Mouse (Mus musculus): Measurements from ENCODE around the gene Cecr2. TPM values are rescaled to one million over a fixed set of nuclear protein-coding genes. Genes with fewer than 3 reads are reported as not detected.
A peak's percentile ranks its signal among the peaks of the same experiment; 100 is the strongest.

The Cecr2 gene
- polyA plus RNA-seq, 2 experiments from 2014 or later: 0.06 to 0.70 TPM

DNA sequence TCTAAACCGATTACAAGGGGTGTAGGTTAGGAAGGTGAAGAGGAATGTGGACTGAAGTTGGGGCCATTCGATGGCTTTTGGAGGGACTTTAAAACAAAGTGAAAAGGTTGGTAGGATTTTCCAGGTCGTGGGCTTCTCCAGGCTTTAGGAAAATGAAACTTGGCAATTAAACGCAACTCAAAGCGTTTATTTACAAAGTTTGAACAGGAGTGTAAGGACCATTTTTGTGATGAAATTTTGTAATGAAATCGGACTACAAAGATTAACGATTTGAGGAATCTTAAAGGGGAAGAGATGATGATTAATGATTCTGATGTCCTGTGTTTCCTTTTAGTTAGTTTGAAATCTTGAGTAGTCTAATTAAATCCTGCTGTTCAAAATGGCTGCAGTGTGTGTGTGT lies 1.7 kb downstream of the Cecr2 start:
- no peak for ATAC-seq

DNA sequence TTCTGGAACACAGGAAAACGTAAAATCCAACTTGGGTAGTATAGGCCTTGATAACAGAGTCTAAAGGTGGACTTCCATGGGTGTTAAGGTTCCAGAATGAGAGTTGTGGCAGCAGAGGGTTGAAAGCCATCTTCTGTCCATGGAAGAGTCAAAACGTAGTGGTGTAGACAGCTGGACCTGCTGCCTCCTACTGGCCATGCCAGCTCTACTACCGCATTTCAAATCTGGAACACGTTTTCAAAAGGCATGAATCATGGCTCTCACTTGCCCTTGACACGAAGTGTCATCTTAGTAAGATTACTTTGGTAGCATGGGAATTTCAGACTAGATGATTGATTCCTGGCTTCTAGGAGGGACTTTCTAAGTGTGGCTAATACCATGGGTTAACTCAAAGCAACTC lies 8.0 kb downstream of the Cecr2 start:
- no peak for ATAC-seq

DNA sequence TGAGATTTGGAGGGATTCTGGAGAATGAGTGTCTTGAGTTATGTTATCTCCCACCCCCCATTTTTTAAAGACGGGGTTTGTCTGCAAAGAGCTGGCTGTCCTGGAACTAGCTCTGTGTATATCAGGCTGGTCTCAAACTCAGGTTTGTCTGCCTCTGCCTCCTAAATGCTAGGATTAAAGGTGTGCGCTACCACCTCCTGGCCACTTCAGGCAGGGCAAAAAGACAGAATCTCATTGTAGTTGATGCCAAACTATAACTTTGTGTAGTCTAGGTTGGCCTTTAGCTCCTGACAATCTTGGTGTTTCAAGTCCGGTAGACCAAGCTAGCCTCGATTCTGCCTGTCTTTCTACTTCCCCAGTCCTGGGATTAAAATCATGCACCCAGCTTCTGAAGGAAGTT lies 8.7 kb downstream of the Cecr2 start:
- ATAC-seq: no peak

- ATAC-seq: no peak
Observed at GRCm38 (mm10) chr6:120675979-120676378, 9.8 kb downstream of the Cecr2 start.

DNA sequence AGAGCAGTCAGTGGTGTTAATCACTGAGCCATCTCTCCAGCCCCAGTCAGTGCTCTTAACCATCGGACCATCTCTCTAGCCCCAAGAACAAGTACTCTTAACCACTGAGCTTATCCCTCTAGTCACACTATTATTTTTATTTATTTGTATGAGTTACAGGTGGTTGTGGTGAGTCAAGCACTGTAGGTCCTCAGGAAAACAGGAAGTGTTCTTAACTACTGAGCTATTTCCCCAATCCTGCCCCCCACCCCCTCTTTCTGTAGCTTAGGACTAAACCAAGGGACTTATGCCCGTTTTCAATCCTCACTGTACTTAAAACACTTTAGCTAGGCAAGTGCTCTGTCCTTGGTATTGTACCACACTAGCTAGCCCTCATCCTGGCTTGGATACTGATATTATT lies 17.2 kb downstream of the Cecr2 start:
- no peak for ATAC-seq

- no peak for ATAC-seq
Observed at GRCm38 (mm10) chr6:120684750-120685149, 18.6 kb downstream of the Cecr2 start.

GRCm38 (mm10) chr6:120686872-120687650 lies 20.9 kb downstream of the Cecr2 start:
- no peak for ATAC-seq

DNA sequence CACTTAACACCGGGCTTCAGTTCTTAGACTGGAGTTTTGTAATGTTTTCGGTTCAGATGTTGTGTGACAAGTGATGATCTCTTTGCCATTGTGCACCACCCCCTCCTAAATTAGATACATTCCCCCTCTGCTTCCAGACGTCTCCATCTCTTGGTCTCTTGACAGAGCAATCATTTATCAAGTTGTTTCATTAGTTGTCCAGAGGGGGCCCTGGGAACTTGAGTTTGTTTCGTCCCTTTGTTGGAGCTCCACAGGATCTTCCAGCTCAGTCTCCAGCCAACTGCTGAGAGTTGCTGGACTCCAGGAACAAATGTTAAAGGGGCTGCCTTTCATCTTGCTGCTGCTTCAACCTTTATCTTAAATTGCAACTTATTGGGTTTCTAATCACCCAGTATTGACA lies 34.1 kb downstream of the Cecr2 start:
- ATAC-seq: no peak

DNA sequence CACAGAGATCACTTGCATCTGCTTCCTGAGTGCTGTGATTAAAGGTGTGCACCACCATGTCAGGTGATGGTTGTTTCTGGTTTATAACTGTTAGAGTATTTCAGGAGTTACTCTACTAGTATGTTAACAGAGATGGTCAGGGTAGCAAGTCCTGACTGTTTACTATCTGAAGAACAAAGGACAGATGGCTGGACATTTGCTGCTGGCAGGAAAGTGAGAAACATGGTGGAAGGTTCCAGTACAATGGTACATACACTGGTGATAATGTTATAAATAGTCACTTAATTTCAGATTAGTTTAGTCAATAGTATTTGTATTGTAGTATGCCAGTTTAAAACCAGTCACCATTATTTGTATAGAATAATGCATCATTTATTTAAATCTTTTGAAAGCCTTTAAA lies 38.2 kb downstream of the Cecr2 start:
- ATAC-seq: no peak

- no peak for ATAC-seq
Observed at GRCm38 (mm10) chr6:120708759-120709158, 42.6 kb downstream of the Cecr2 start.

DNA sequence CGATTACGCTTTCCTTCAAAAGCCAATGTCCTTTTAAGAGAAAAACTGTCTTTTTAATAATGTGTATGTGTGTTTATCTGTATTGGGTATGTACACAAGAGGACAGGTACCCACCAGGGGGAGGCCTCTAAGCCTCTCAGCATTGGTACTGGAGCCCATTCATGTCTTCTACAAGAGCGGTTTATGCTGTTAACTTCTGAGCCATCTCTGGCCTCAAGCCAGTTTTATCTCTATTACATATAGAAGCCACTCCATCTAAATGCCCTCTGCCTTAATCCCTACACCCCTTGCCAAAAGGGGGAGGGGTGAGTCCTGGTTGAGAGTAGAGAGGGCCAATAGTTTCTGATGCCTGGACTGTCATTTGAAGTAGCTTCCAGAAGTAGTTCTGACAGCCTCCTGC lies 48.6 kb downstream of the Cecr2 start:
- ATAC-seq: no peak

DNA sequence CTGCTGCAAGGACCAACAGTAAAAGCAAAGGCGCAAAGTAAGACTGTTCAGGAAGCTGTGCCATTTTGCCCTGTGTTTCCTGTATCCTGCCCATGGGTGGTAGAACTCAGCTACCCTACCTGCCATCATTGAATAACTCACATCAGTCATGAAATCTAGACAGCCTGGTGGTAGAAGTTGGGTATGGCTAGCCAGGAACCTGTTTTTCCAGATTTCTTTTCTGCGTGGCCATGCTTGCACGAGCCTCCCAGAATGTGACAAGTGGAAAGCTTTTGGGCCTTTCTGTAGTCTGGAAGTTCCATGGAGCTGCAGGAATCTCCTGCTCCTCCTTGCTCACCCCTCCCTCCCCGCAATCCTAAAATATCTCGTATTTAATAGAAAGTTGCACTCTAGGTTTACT lies 49.1 kb downstream of the Cecr2 start:
- ATAC-seq: no peak

GRCm38 (mm10) chr6:120715851-120716250 lies 49.7 kb downstream of the Cecr2 start:
- no peak for ATAC-seq

- ATAC-seq: no peak
Observed at GRCm38 (mm10) chr6:120716531-120716984, 50.4 kb downstream of the Cecr2 start.

DNA sequence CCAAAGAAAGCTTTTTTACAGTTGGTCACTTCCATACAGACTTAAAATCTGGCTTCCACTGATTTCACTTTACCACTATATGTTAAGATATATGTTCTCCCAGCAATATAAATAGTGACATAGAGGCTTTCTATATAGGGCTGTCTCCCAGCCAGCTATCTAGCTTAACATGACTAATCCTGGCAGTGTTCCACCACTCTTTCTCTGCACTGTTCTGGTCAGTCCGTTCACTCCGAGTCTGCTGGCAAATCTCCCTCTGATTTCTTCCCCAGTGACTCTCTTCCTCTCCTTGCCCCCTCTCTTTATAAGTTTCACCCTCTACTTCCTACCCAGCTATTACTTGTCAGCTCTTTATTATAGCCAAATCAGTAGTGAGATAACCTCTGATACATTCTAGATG lies 59.8 kb downstream of the Cecr2 start:
- no peak for ATAC-seq

DNA sequence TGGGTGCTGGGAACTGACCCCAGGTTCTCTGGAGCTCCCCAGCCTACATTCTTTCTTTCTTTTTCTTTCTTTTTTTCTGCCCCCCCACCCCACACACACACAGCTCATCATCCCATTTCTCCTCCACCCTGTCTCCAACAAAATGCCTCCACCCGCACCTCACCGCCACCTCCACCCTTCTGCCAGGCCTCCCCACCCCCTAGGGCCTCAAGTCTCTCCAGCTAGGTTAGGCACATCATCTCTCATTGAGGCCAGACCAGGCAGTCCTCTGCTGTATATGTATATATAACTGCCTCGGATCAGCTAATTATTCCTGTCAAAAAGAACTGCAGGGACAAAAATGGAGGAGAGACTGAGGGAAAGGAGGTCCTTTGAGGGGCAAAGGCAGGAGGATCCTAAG lies 69.8 kb downstream of the Cecr2 start:
- ATAC-seq: no peak

DNA sequence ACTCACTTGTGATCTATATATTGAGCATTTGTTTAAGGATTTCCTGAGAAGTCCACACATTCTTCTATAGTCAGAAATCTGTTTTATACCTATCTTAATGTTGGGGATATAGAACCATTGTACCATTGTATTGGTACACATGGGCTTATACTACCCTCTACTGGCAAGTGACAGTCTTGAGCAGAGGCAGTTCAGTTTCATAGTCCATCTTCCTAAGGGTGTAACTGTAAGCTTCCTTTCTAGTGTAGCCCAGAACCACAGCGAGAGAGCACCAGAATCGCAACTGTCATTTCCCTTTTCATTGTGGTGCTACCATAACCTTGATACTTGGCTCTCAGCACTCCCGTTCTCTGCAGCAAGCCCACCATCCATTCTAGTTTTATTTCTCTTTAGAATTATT lies 70.4 kb downstream of the Cecr2 start:
- peak; percentile 63 for ATAC-seq

DNA sequence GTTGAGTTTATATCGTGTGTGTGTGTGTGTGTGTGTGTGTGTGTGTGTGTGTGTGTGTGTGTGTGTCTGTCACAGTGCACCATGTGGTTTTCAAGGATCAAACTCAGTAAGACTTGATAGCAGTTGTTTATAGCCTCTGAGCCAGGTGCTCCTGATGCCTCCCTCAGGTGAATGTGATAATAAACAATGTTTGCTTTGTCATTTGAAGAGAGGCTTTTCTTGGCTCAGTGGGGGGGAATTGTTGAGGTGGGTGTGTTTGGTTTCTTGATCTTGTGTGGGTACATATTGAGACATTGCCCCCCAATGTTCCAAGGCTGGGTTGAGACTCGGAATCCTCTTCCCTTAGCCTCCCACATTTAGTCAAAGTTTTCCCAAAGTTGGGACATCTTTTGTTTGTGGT lies 77.0 kb downstream of the Cecr2 start:
- no peak for ATAC-seq

GRCm38 (mm10) chr6:120744266-120744665 lies 78.1 kb downstream of the Cecr2 start:
- ATAC-seq: no peak

DNA sequence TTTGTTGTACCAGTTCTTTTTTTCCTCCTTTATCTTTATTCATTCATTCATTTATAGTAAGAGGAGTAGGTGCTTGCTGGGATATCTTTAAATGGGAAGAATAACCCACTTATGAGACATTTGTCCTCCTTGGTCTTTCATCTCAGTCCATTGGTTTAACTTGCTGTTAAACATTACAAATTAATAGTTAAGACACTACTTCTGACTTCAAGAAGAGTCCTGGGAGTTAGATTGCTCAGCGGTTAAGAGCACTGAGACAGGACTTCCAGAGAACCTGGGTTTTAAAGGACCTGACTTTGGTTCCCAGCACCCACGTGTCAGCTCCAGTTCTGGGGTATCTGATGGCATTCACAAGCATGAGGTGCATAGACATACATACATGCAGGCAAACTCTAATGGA lies 80.2 kb downstream of the Cecr2 start:
- ATAC-seq: no peak

- no peak for ATAC-seq
Observed at GRCm38 (mm10) chr6:120761151-120761550, 95.0 kb downstream of the Cecr2 start.

DNA sequence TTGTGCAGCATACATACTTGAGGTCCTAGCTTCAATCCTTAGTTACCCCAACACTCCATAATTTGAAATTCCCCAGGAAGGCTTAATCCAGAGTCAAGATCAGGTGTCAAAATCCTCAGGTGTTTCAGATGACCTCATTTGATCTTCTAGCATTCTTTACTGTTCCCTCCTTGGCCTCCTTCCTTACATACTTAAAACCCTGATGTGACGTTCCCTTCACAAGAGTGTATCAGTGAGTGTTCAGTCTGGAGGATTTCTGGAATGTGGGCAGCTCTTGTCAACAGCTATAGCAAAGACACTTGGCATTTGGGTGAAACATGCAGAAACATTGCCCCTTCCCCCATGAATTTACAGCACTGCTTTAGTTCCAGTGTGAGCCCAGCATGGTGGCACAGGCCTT lies 103.8 kb downstream of the Cecr2 start:
- no peak for ATAC-seq

DNA sequence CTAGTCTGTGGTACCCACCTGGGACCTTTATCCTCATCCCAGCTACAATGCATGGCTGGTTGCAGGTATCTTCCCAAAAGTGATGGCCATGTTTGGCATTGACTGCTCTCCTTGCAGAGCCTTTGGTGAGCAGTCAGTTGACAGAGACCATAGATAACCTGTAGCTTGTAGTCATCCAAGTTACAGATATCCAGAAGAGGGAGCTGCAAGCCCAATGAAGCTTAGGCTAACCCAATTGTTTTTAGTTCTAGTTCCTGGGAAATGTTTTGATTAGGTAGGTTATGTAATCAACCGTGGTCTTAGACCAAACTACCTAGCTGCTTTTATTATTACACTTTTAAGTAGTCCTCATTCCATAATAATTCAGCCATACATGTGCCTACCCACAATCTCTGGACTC lies 105.2 kb downstream of the Cecr2 start:
- ATAC-seq: no peak

GRCm38 (mm10) chr6:120772025-120772424 lies 105.9 kb downstream of the Cecr2 start:
- ATAC-seq: no peak

DNA sequence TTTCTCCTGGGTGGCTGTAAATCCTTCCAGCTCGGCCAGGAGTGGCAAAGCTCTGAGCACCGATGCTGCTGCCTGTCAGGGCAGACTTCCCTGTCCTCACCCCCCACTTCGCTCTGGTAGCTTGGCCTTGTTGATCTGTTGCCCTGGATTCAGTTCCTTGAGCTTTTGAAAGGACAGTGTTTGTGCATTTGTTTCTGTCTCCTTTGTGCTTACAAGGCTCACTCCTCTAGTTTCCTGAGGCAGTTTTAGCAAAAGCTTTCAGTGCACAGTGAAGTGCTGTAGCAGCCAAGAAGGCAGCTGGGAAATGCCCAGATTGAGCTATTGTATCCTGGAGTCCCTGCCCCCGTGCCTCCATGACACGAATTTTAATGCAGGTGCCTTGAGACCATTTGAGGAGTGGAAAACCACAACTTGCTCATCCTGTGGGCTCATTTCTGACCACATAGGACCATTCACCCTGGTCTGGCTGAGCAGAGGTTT lies 107.0 kb downstream of the Cecr2 start, which contains the start of gene Slc25a18:
Gene Slc25a18 (plus strand): TSS at position 430 of the 480 bp plus-strand sequence.
- no peak for ATAC-seq

Measured in activated CD4-positive, CD25-positive, alpha-beta regulatory T cell, adult 4 months (primary cell).